Mouse (Mus musculus) adipocyte (in vitro differentiated cells): ENCODE measurements around the gene Rft1.
"Not testable (repeated sequence)": the region's sequence is repeated elsewhere in the genome, so short reads cannot be mapped to it uniquely, and the experiment has no call there.

Experiments
- DNase-seq: peaks from one replicate; pipeline ENCODE4 v3.0.0-alpha.2; 2016; ENCODE audit warnings: low spot score

Rft1 gene

GRCm38 (mm10) chr14:30674947-30675346 lies 20.8 kb downstream of the Rft1 start:
- DNase-seq, result no peak

GRCm38 (mm10) chr14:30682131-30682530 lies 28.0 kb downstream of the Rft1 start:
- peak; percentile 22 for DNase-seq

- DNase-seq, result no peak
Measured at GRCm38 (mm10) chr14:30690685-30691084, 36.5 kb downstream of the Rft1 start.

GRCm38 (mm10) chr14:30692439-30692838 lies 38.3 kb downstream of the Rft1 start:
- no peak for DNase-seq

GRCm38 (mm10) chr14:30694786-30695185 lies 40.6 kb downstream of the Rft1 start:
- DNase-seq, result peak; percentile 15

- peak; percentile 91 for DNase-seq
Measured at GRCm38 (mm10) chr14:30695609-30696008, 41.4 kb downstream of the Rft1 start.

- DNase-seq, result no peak
Measured at GRCm38 (mm10) chr14:30697407-30698052, 43.4 kb downstream of the Rft1 start.

GRCm38 (mm10) chr14:30699656-30700055 lies 45.5 kb downstream of the Rft1 start:
- peak; percentile 72 for DNase-seq

- peak; percentile 24 for DNase-seq
Measured at GRCm38 (mm10) chr14:30702512-30702911, 48.4 kb downstream of the Rft1 start.

GRCm38 (mm10) chr14:30703079-30703478 lies 48.9 kb downstream of the Rft1 start:
- no peak for DNase-seq

- no peak for DNase-seq
Measured at GRCm38 (mm10) chr14:30704098-30704855, 50.1 kb downstream of the Rft1 start.

- no peak for DNase-seq
Measured at GRCm38 (mm10) chr14:30711892-30712291, 57.7 kb downstream of the Rft1 start.

GRCm38 (mm10) chr14:30713769-30714168 lies 59.6 kb downstream of the Rft1 start:
- no peak for DNase-seq

GRCm38 (mm10) chr14:30714799-30715617 lies 60.8 kb downstream of the Rft1 start, which contains the start of gene Sfmbt1:
Gene Sfmbt1 (plus strand): TSS chr14:30714849.
- no peak for DNase-seq

GRCm38 (mm10) chr14:30715618-30716050 lies 61.5 kb downstream of the Rft1 start:
- no peak for DNase-seq

- DNase-seq, result peak; percentile 41
Measured at GRCm38 (mm10) chr14:30716051-30716952, 62.1 kb downstream of the Rft1 start.

GRCm38 (mm10) chr14:30716953-30717285 lies 62.8 kb downstream of the Rft1 start:
- DNase-seq, result peak; percentile 39

GRCm38 (mm10) chr14:30718696-30719095 lies 64.5 kb downstream of the Rft1 start:
- not testable (repeated sequence) for DNase-seq

- no peak for DNase-seq
Measured at GRCm38 (mm10) chr14:30719514-30719913, 65.4 kb downstream of the Rft1 start.

GRCm38 (mm10) chr14:30721850-30722249 lies 67.7 kb downstream of the Rft1 start:
- DNase-seq, result no peak

- no peak for DNase-seq
Measured at GRCm38 (mm10) chr14:30722406-30722805, 68.2 kb downstream of the Rft1 start.

GRCm38 (mm10) chr14:30731896-30732295 lies 77.7 kb downstream of the Rft1 start:
- DNase-seq, result no peak
